Mouse (Mus musculus): ENCODE measurements around the gene Myo19.

GRCm38 (mm10) chr11:84880465-84880961 lies 565 bp downstream of the Myo19 start:
- TF ChIP-seq CTCF (IDR thresholded peaks at IDR 0.05; ENCODE audit: extremely low read depth, insufficient read length, insufficient replicate concordance, low read depth, low read length) (peak; percentile 52; the same call in 1 of the 2 replicates), POLR2A (IDR thresholded peaks at IDR 0.05; ENCODE audit: low read depth, low read length) (no peak)

All from small intestine, adult 2 months (tissue).